Mouse (Mus musculus) liver, adult 2 months (tissue): Measurements from ENCODE around the gene Tspan17.

ENCODE experiments used
- CTCF ChIP-seq: fragments of 200-500 bp; IDR thresholded peaks from 2 replicates; pipeline ENCODE4 v1.5.1; 2011; ENCODE audit warnings: low read depth, low read length, control low read depth
- POLR2A ChIP-seq: fragments of 200-500 bp; IDR thresholded peaks from 2 replicates; pipeline ENCODE4 v1.6.1; 2011; ENCODE audit warnings: low read length, control low read depth; ENCODE audit not compliant: insufficient read depth; ENCODE audit errors: extremely low read depth

GRCm38 (mm10) chr13:54746896-54747295, 42.3 kb upstream of the Tspan17 start:
- TF ChIP-seq POLR2A (no peak), CTCF (no peak)
